10 mouse cellular contexts compared by ENCODE assay signal in genomic region chr1:137653495-137653894, GRCm38 (mm10).
DNase-seq lines count a peak whose midpoint lies in the region; ATAC-seq and TF ChIP-seq lines count a peak whose summit lies in the region.
"Had no signal": no experiment of that assay in that cellular context is flagged by ENCODE, and none has a peak within 500 bp of the region (broad histone marks: within the 10 kb centered on the region; RNA-seq: fewer than 3 reads in every experiment).

No protein-coding gene starts in this region.

- TF ChIP-seq CTCF in gastrocnemius, adult 2 months (IDR thresholded peaks at IDR 0.05) = no peak

- peak; percentile 26 for DNase-seq in gastrocnemius, adult 2 months
- no peak for DNase-seq in gastrocnemius, postnatal 10 days
- DNase-seq in adrenal gland, postnatal 25 days = peak; percentile 3
- DNase-seq in kidney, postnatal 4 days = peak; percentile 19 to 31
- no peak for DNase-seq in spleen, adult 12 weeks (ENCODE audit: low spot score)
- no peak for DNase-seq in spleen, postnatal 4 days (ENCODE audit: low spot score in 2 of 2)
- DNase-seq: cerebellum, postnatal 36 days; liver, postnatal 0 days had no signal

- H3K4me3 ChIP-seq in gastrocnemius, adult 2 months = no peak overlapping the region
- no peak overlapping the region for H3K4me3 ChIP-seq in heart, embryonic 13.5 days

- no peak overlapping the region for H3K27ac ChIP-seq in gastrocnemius, adult 2 months
- peak overlapping the region; percentile 37 for H3K27ac ChIP-seq in heart, embryonic 13.5 days (replicated peaks)

- no peak overlapping the region for H3K9ac ChIP-seq in heart, embryonic 13.5 days
- H3K9ac ChIP-seq: liver, postnatal 0 days had no signal

- no peak for ATAC-seq in heart, embryonic 13.5 days (ENCODE audit: extremely low read depth, insufficient number of reproducible peaks, low FRiP score, low TSS enrichment)
- no peak for ATAC-seq in erythroblast, adult 5-6 weeks (replicated peaks; ENCODE audit: low FRiP score, poor library complexity, severe bottlenecking)
- ATAC-seq: liver, postnatal 0 days had no signal

- H3K27me3 ChIP-seq in heart, embryonic 13.5 days (replicated peaks) = no peaks in the 10 kb centered on the region

- intact Hi-C loops in gastrocnemius, adult 2 months (cut with DNase I) = loop anchor here (10.0 kb wide), 1 partner anchor 241 kb away; no protein-coding TSS in a partner anchor

- WGBS in heart, embryonic 13.5 days = 69% methylated on average over 5 of the region's 5 CpGs

- H3K9me3 ChIP-seq in heart, embryonic 13.5 days = no peaks in the 10 kb centered on the region

- no peaks in the 10 kb centered on the region for H3K36me3 ChIP-seq in heart, embryonic 13.5 days

- H3K4me2 ChIP-seq in heart, embryonic 13.5 days = no peak overlapping the region

- peaks cover 49% of the 10 kb centered on the region for H3K4me1 ChIP-seq in heart, embryonic 13.5 days

Comparison
In these comparisons a context has a peak if more than half of its experiments do, and no peak if none do; other contexts are left out.
1. DNase-seq: peak in gastrocnemius, adult 2 months (single experiment), adrenal gland, postnatal 25 days (single experiment) and kidney, postnatal 4 days (2 of 2); none in gastrocnemius, postnatal 10 days (single experiment), spleen, adult 12 weeks (single experiment) and spleen, postnatal 4 days (0 of 2).